Mouse (Mus musculus) embryonic facial prominence, embryonic 14.5 days (tissue): ENCODE measurements around the gene Pcca. TPM values are rescaled to one million over a fixed set of nuclear protein-coding genes. Genes with fewer than 3 reads are reported as not detected.

Source experiments
- ATAC-seq: fragments of 200-750 bp; cut with Nextera tagmentation; 2 replicates; pipeline ENCODE4 v1.8.0; 2017; ENCODE audit warnings: low read depth, moderate number of reproducible peaks, moderate TSS enrichment
- DNase-seq: peaks from one replicate; pipeline ENCODE4 v3.0.0-alpha.2; 2015; ENCODE audit warnings: low spot score
- H3K27ac ChIP-seq: fragments of 300-500 bp; sonication (generic); replicated peaks from 2 replicates; pipeline ENCODE4 v1.5.1; 2014; ENCODE audit warnings: low read depth, mild to moderate bottlenecking, low read length, moderate library complexity
- H3K27me3 ChIP-seq: fragments of 300-500 bp; sonication (generic); replicated peaks from 2 replicates; pipeline ENCODE4 v1.6.1; 2014; ENCODE audit warnings: low read length; ENCODE audit not compliant: control insufficient read depth, insufficient read depth
- H3K36me3 ChIP-seq: fragments of 300-500 bp; sonication (generic); 2 replicates; pipeline ENCODE4 v1.6.1; 2014; ENCODE audit warnings: low read length, mixed read lengths; ENCODE audit not compliant: control insufficient read depth, insufficient read depth
- H3K4me1 ChIP-seq: fragments of 300-500 bp; sonication (generic); 2 replicates; pipeline ENCODE4 v1.6.1; 2014; ENCODE audit warnings: antibody characterized with exemption, low read length; ENCODE audit not compliant: control insufficient read depth, insufficient read depth
- H3K4me2 ChIP-seq: fragments of 300-500 bp; sonication (generic); 2 replicates; pipeline ENCODE4 v1.6.1; 2014; ENCODE audit warnings: low read depth, mild to moderate bottlenecking, low read length, moderate library complexity, mixed read lengths
- H3K4me3 ChIP-seq: fragments of 300-500 bp; sonication (generic); 2 replicates; pipeline ENCODE4 v1.5.1; 2014; ENCODE audit warnings: low read depth, mild to moderate bottlenecking, low read length
- H3K9ac ChIP-seq: fragments of 300-500 bp; sonication (generic); 2 replicates; pipeline ENCODE4 v1.6.1; 2014; ENCODE audit warnings: low read depth, mild to moderate bottlenecking, low read length, moderate library complexity, mixed read lengths
- H3K9me3 ChIP-seq: fragments of 300-500 bp; sonication (generic); 2 replicates; pipeline ENCODE4 v1.6.1; 2016; ENCODE audit warnings: low read length; ENCODE audit not compliant: control insufficient read depth
- WGBS: fragments of 180-500 bp; shearing (Covaris S2); extraction: QIAGEN DNeasy Blood & Tissue Kit; methylation state at CpG from one replicate; pipeline ENCODE4 v1.1.7; 2014; 5-methylcytosine and 5-hydroxymethylcytosine counted together
- polyA plus RNA-seq: library from polyadenylated mRNA; unstranded; fragments of >200 nt; fragmentation: Nextera tagmentation; extraction: Ambion mirVana; gene quantifications from 2 replicates; pipeline ENCODE4 v1.2.1, GENCODE M21; 2014

The Pcca gene
- polyA plus RNA-seq, 1 experiment from 2014 or later, result 23.1 TPM

- ATAC-seq (no peak), DNase-seq (no peak)
- 80% methylated on average over 3 of the region's 3 CpGs for WGBS
- H3K4me2 ChIP-seq, result no peak overlapping the region
- H3K9me3 ChIP-seq, result 0 out of 2 replicates have a peak, but pooled peaks cover 5% of the 10 kb centered on the region
- H3K27me3 ChIP-seq, result no peaks in the 10 kb centered on the region
- no peak overlapping the region for H3K27ac ChIP-seq
- H3K4me1 ChIP-seq, result peaks cover 11% of the 10 kb centered on the region
- no peak overlapping the region for H3K9ac ChIP-seq
- no peak overlapping the region for H3K4me3 ChIP-seq
- no peaks in the 10 kb centered on the region for H3K36me3 ChIP-seq
These were observed 220.2 kb downstream of the Pcca start for GRCm38 (mm10) chr14:122754311-122754710.

GRCm38 (mm10) chr14:122755559-122755958 is 221.4 kb downstream of the Pcca start:
- H3K4me2 ChIP-seq, result 0 out of 2 replicates have a peak overlapping the region, but pooled peaks have one; percentile 2
- H3K27me3 ChIP-seq, result no peaks in the 10 kb centered on the region
- WGBS, result 29% methylated on average over 13 of the region's 13 CpGs

GRCm38 (mm10) chr14:122756671-122757070 is 222.5 kb downstream of the Pcca start:
- ATAC-seq, result no peak
- no peak overlapping the region for H3K4me3 ChIP-seq
- WGBS, result 87% methylated on average over 1 of the region's 1 CpGs
- H3K9me3 ChIP-seq, result no peaks in the 10 kb centered on the region
- H3K4me1 ChIP-seq, result peaks cover 11% of the 10 kb centered on the region
- no peak for DNase-seq
- no peak overlapping the region for H3K4me2 ChIP-seq
- H3K9ac ChIP-seq, result no peak overlapping the region
- H3K27me3 ChIP-seq, result no peaks in the 10 kb centered on the region
- H3K27ac ChIP-seq, result no peak overlapping the region
- no peaks in the 10 kb centered on the region for H3K36me3 ChIP-seq

More at GRCm38 (mm10) chr14:122755559-122755958, 221.4 kb downstream of the Pcca start:
- no peaks in the 10 kb centered on the region for H3K36me3 ChIP-seq
- H3K4me3 ChIP-seq, result no peak overlapping the region
- no peak overlapping the region for H3K9ac ChIP-seq
- 0 out of 2 replicates have a peak, but pooled peaks cover 5% of the 10 kb centered on the region for H3K9me3 ChIP-seq
- H3K4me1 ChIP-seq, result peaks cover 11% of the 10 kb centered on the region
- peak overlapping the region; percentile 28; the same call in 1 of the 2 replicates for H3K27ac ChIP-seq
- DNase-seq (peak; percentile 82), ATAC-seq (peak; percentile 65)

- Histone ChIP-seq H3K9ac (no peak overlapping the region), H3K4me3 (no peak overlapping the region), H3K36me3 (no peaks in the 10 kb centered on the region), H3K9me3 (no peaks in the 10 kb centered on the region), H3K27me3 (no peaks in the 10 kb centered on the region), H3K27ac (no peak overlapping the region), H3K4me1 (peaks cover 11% of the 10 kb centered on the region), H3K4me2 (no peak overlapping the region)
- DNase-seq, result no peak
- WGBS, result 76% methylated on average over 3 of the region's 3 CpGs
- ATAC-seq, result no peak
These were observed 225.8 kb downstream of the Pcca start for GRCm38 (mm10) chr14:122759890-122760289.

- Histone ChIP-seq H3K27me3 (no peaks in the 10 kb centered on the region), H3K4me1 (peaks cover 5% of the 10 kb centered on the region), H3K9ac (no peak overlapping the region), H3K4me2 (no peak overlapping the region), H3K9me3 (no peaks in the 10 kb centered on the region), H3K4me3 (no peak overlapping the region), H3K27ac (no peak overlapping the region), H3K36me3 (no peaks in the 10 kb centered on the region)
- no peak for ATAC-seq
- DNase-seq, result no peak
These were observed 226.7 kb downstream of the Pcca start for GRCm38 (mm10) chr14:122760803-122761202.

GRCm38 (mm10) chr14:122762603-122763002 is 228.5 kb downstream of the Pcca start:
- H3K4me3 ChIP-seq, result no peak overlapping the region
- no peaks in the 10 kb centered on the region for H3K9me3 ChIP-seq
- no peak overlapping the region for H3K27ac ChIP-seq
- H3K4me1 ChIP-seq, result no peaks in the 10 kb centered on the region
- H3K36me3 ChIP-seq, result no peaks in the 10 kb centered on the region
- H3K9ac ChIP-seq, result no peak overlapping the region
- ATAC-seq, result no peak
- no peaks in the 10 kb centered on the region for H3K27me3 ChIP-seq
- peak; percentile 78 for DNase-seq
- no peak overlapping the region for H3K4me2 ChIP-seq

- no peak overlapping the region for H3K4me3 ChIP-seq
- H3K9ac ChIP-seq, result no peak overlapping the region
- no peaks in the 10 kb centered on the region for H3K27me3 ChIP-seq
- no peaks in the 10 kb centered on the region for H3K9me3 ChIP-seq
- H3K27ac ChIP-seq, result no peak overlapping the region
- no peak for DNase-seq
- H3K4me2 ChIP-seq, result no peak overlapping the region
- no peaks in the 10 kb centered on the region for H3K4me1 ChIP-seq
- ATAC-seq, result no peak
- H3K36me3 ChIP-seq, result no peaks in the 10 kb centered on the region
- WGBS, result 65% methylated on average over 2 of the region's 2 CpGs
These were observed 231.8 kb downstream of the Pcca start for GRCm38 (mm10) chr14:122765951-122766350.

GRCm38 (mm10) chr14:122766448-122766847 is 232.3 kb downstream of the Pcca start:
- H3K9me3 ChIP-seq, result no peaks in the 10 kb centered on the region
- 96% methylated on average over 5 of the region's 5 CpGs for WGBS
- H3K4me3 ChIP-seq, result no peak overlapping the region
- no peaks in the 10 kb centered on the region for H3K4me1 ChIP-seq
- no peak for ATAC-seq
- H3K9ac ChIP-seq, result no peak overlapping the region
- no peak for DNase-seq
- H3K27me3 ChIP-seq, result no peaks in the 10 kb centered on the region
- no peaks in the 10 kb centered on the region for H3K36me3 ChIP-seq
- no peak overlapping the region for H3K4me2 ChIP-seq
- no peak overlapping the region for H3K27ac ChIP-seq

GRCm38 (mm10) chr14:122784701-122785100 is 250.6 kb downstream of the Pcca start:
- Histone ChIP-seq H3K4me2 (no peak overlapping the region), H3K9ac (no peak overlapping the region), H3K36me3 (no peaks in the 10 kb centered on the region), H3K27me3 (no peaks in the 10 kb centered on the region), H3K27ac (no peak overlapping the region), H3K4me1 (no peaks in the 10 kb centered on the region), H3K4me3 (no peak overlapping the region), H3K9me3 (no peaks in the 10 kb centered on the region)
- 64% methylated on average over 4 of the region's 4 CpGs for WGBS
- DNase-seq (no peak), ATAC-seq (no peak)
